Comparison of ENCODE assay signal across 8 mouse cellular contexts in genomic region chr16:8769065-8769464, GRCm38 (mm10). TPM values are rescaled to one million over a fixed set of nuclear protein-coding genes. Genes with fewer than 3 reads are reported as not detected.
A peak's percentile ranks its signal among the peaks of the same experiment; 100 is the strongest.
DNase-seq lines count a peak whose midpoint lies in the region; ATAC-seq lines count a peak whose summit lies in the region.

No protein-coding gene starts in this region.

- H3K27ac ChIP-seq in heart, embryonic 11.5 days (ENCODE audit: low read depth, low read length) = no peak overlapping the region
- H3K27ac ChIP-seq in kidney, embryonic 14.5 days (ENCODE audit: low read depth, low read length) = no peak overlapping the region
- peak overlapping the region; percentile 98 for H3K27ac ChIP-seq in liver, embryonic 13.5 days
- H3K27ac ChIP-seq in stomach, embryonic 14.5 days (ENCODE audit: low read length) = no peak overlapping the region

- DNase-seq in B cell, adult 2 months = peak; percentile 77 to 78
- peak; percentile 76 to 84 for DNase-seq in adrenal gland, postnatal 36 days
- DNase-seq in liver, embryonic 13.5 days = peak; percentile 75
- DNase-seq in natural killer cell, adult 2 months (ENCODE audit: low spot score in 2 of 2) = peak; percentile 48 to 72

- no peak overlapping the region for H3K4me2 ChIP-seq in heart, embryonic 11.5 days
- no peak overlapping the region for H3K4me2 ChIP-seq in kidney, embryonic 14.5 days (replicated peaks; ENCODE audit: low read depth, low read length)
- peak overlapping the region; percentile 66 for H3K4me2 ChIP-seq in liver, embryonic 13.5 days
- H3K4me2 ChIP-seq in stomach, embryonic 14.5 days (replicated peaks; ENCODE audit: low read depth, low read length) = no peak overlapping the region

- ATAC-seq in erythroblast, adult 5-6 weeks (replicated peaks; ENCODE audit: low FRiP score, poor library complexity, severe bottlenecking) = peak; percentile 85
- ATAC-seq in heart, embryonic 11.5 days (replicated peaks; ENCODE audit: insufficient number of reproducible peaks, low FRiP score, low TSS enrichment) = 0 out of 2 replicates have a peak, but pooled peaks have one; percentile 61
- peak; percentile 67 for ATAC-seq in kidney, embryonic 14.5 days (ENCODE audit: low FRiP score, low TSS enrichment)
- ATAC-seq in liver, embryonic 13.5 days (ENCODE audit: low read depth) = peak; percentile 72
- 0 out of 2 replicates have a peak, but pooled peaks have one; percentile 80 for ATAC-seq in stomach, embryonic 14.5 days (ENCODE audit: insufficient number of reproducible peaks, insufficient read depth, low FRiP score, low read depth)

- H3K9me3 ChIP-seq in heart, embryonic 11.5 days (replicated peaks; ENCODE audit: control insufficient read depth, low read length) = no peaks in the 10 kb centered on the region
- H3K9me3 ChIP-seq in kidney, embryonic 14.5 days (ENCODE audit: control insufficient read depth, low read length) = no peaks in the 10 kb centered on the region
- H3K9me3 ChIP-seq in liver, embryonic 13.5 days (replicated peaks) = no peaks in the 10 kb centered on the region
- H3K9me3 ChIP-seq in stomach, embryonic 14.5 days (ENCODE audit: control insufficient read depth, low read depth, low read length) = no peaks in the 10 kb centered on the region

- H3K9ac ChIP-seq in heart, embryonic 11.5 days (ENCODE audit: low read depth, low read length) = no peak overlapping the region
- no peak overlapping the region for H3K9ac ChIP-seq in kidney, embryonic 14.5 days (ENCODE audit: low read depth, low read length)
- peak overlapping the region; percentile 75 for H3K9ac ChIP-seq in liver, embryonic 13.5 days
- H3K9ac ChIP-seq in stomach, embryonic 14.5 days (replicated peaks; ENCODE audit: low read depth, low read length) = no peak overlapping the region

- H3K36me3 ChIP-seq in heart, embryonic 11.5 days (ENCODE audit: control insufficient read depth, insufficient read depth, low read length) = no peaks in the 10 kb centered on the region
- H3K36me3 ChIP-seq in kidney, embryonic 14.5 days (ENCODE audit: control insufficient read depth, insufficient read depth, low read length) = no peaks in the 10 kb centered on the region
- no peaks in the 10 kb centered on the region for H3K36me3 ChIP-seq in liver, embryonic 13.5 days
- no peaks in the 10 kb centered on the region for H3K36me3 ChIP-seq in stomach, embryonic 14.5 days (ENCODE audit: control insufficient read depth, insufficient read depth, low read length)

- 11% methylated on average over 9 of the region's 10 CpGs for WGBS in heart, embryonic 11.5 days (ENCODE audit: insufficient replicate concordance)
- WGBS in kidney, embryonic 14.5 days = 15% methylated on average over 10 of the region's 10 CpGs
- 5% methylated on average over 10 of the region's 10 CpGs for whole genome bisulfite sequencing in liver, embryonic 13.5 days (ENCODE audit: insufficient replicate concordance)
- 10% methylated on average over 10 of the region's 10 CpGs for WGBS in stomach, embryonic 14.5 days

- no peak overlapping the region for H3K4me3 ChIP-seq in heart, embryonic 11.5 days (ENCODE audit: low read depth, low read length)
- no peak overlapping the region for H3K4me3 ChIP-seq in kidney, embryonic 14.5 days (ENCODE audit: low read length)
- H3K4me3 ChIP-seq in liver, embryonic 13.5 days (replicated peaks) = peak overlapping the region; percentile 30; the same call in 1 of the 2 replicates
- H3K4me3 ChIP-seq in stomach, embryonic 14.5 days (ENCODE audit: low read depth, low read length) = no peak overlapping the region

- no peaks in the 10 kb centered on the region for H3K4me1 ChIP-seq in heart, embryonic 11.5 days (ENCODE audit: control insufficient read depth, insufficient read depth, low read length)
- H3K4me1 ChIP-seq in kidney, embryonic 14.5 days (ENCODE audit: control insufficient read depth, insufficient read depth, low read length) = no peaks in the 10 kb centered on the region
- H3K4me1 ChIP-seq in liver, embryonic 13.5 days (replicated peaks) = peaks cover 66% of the 10 kb centered on the region
- H3K4me1 ChIP-seq in stomach, embryonic 14.5 days (ENCODE audit: control insufficient read depth, insufficient read depth, low read length) = no peaks in the 10 kb centered on the region

- no peaks in the 10 kb centered on the region for H3K27me3 ChIP-seq in heart, embryonic 11.5 days (ENCODE audit: control insufficient read depth, insufficient read depth, low read length)
- no peaks in the 10 kb centered on the region for H3K27me3 ChIP-seq in kidney, embryonic 14.5 days (ENCODE audit: control insufficient read depth, insufficient read depth, low read length)
- H3K27me3 ChIP-seq in liver, embryonic 13.5 days = 0 out of 2 replicates have a peak, but pooled peaks cover 2% of the 10 kb centered on the region
- H3K27me3 ChIP-seq in stomach, embryonic 14.5 days (ENCODE audit: control insufficient read depth, insufficient read depth, low read length) = no peaks in the 10 kb centered on the region

RNA-seq across cellular contexts. Expression of gene Usp7, which starts 23.0 kb away (rescaled TPM):
- 100 to 1,000 TPM; 106 to 111 TPM for total RNA-seq in adrenal gland, postnatal 36 days (2021)
- 545 and 592 TPM in 2 replicates for total RNA-seq in erythroblast, adult 5-6 weeks (2015; ENCODE audit: low replicate concordance)
- total RNA-seq in erythroblast, adult 5-6 weeks (2017; ENCODE audit: low replicate concordance) = 1,042 and 1,164 TPM in 2 replicates
- polyA plus RNA-seq in heart, embryonic 11.5 days (2014; fragmentation: Nextera tagmentation; extraction: Ambion mirVana) = 20.6 and 31.9 TPM in 2 replicates
- polyA plus RNA-seq in kidney, embryonic 14.5 days (2014; fragmentation: Nextera tagmentation; extraction: Ambion mirVana) = 46.2 and 61.4 TPM in 2 replicates
- 26.5 and 26.8 TPM in 2 replicates for polyA plus RNA-seq in liver, embryonic 13.5 days (2015; fragmentation: Nextera tagmentation; extraction: Ambion mirVana)
- polyA plus RNA-seq in stomach, embryonic 14.5 days (2014; fragmentation: Nextera tagmentation; extraction: Ambion mirVana) = 56.6 and 65.0 TPM in 2 replicates
